Mouse (Mus musculus): ENCODE data around the gene Sparcl1. TPM values are rescaled to one million over a fixed set of nuclear protein-coding genes. Genes with fewer than 3 reads are reported as not detected.

Sparcl1 gene
- polyA plus RNA-seq, 1 experiment from 2014 or later: 68.2 TPM

DNA sequence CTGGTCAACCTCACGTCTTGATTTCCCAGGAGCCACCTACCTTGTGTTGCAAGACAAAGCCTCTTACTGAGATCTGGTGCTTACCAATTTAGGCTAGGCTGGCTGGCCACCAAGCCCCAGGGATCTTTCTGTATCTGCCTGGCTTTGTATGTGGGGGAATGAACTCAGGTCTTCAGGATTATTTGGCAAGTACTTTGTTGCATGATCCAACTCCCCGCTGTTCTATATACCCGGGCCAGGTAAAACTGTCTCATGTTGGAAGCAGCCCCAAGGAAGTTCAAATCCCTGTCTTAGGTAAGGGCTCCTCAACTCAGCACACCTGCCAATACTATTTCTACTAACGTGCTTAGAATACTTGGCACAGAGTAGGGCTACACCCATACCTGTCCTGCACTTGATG, 17.4 kb upstream of the Sparcl1 start:
- H3K36me3 ChIP-seq: no peaks in the 10 kb centered on the region
- H3K4me2 ChIP-seq: no peak overlapping the region
- H3K4me3 ChIP-seq (replicated peaks): no peak overlapping the region
- no peak overlapping the region for H3K9ac ChIP-seq
- no peaks in the 10 kb centered on the region for H3K27me3 ChIP-seq
- ATAC-seq (replicated peaks; ENCODE audit: low FRiP score): no peak
- no peak overlapping the region for H3K27ac ChIP-seq
- no peaks in the 10 kb centered on the region for H3K9me3 ChIP-seq (replicated peaks)
- 91% methylated on average over 4 of the region's 4 CpGs for WGBS
- peaks cover 12% of the 10 kb centered on the region for H3K4me1 ChIP-seq

DNA sequence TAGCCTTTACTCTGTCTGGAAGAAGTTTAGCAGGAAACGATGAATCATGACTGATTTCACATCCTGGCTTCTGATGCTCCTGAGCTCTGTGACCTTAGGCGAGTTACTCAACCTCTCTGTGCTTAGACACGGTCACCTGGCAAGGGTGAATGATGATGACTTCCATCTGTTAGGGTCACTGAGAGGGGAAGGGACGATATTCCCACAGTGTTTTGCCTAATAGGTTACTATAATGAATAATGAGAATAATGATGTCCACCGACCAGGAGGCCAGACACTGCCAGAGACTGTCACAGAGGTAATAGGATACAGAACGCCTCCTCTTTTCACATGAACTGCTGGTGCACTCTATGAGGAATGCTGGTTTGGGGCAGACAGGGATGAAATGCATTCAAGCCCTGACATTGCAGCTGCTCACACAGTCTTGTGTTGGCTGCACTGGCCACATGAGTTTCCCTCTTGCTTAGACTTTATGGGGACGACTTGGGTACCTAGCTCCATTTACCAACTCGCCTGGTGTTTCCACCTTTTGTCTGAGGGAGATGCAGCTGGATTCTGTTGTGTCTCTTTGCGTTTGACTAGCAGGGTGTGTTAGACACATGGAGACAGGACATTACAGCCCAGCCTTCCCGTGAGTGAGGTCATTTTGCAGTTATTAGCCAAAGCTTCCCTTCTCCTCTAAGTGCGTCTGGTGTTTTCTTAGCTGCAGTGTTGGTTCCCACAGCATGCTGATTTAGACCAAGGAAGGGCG, 14.9 kb upstream of the Sparcl1 start:
- H3K4me1 ChIP-seq: peaks cover 12% of the 10 kb centered on the region
- WGBS: 27% methylated on average over 12 of the region's 12 CpGs
- H3K27me3 ChIP-seq: no peaks in the 10 kb centered on the region
- no peaks in the 10 kb centered on the region for H3K36me3 ChIP-seq
- H3K27ac ChIP-seq: peak overlapping the region; percentile 55
- no peak overlapping the region for H3K9ac ChIP-seq
- ATAC-seq (replicated peaks; ENCODE audit: low FRiP score): peak; percentile 53; the same call in 1 of the 2 replicates
- H3K9me3 ChIP-seq (replicated peaks): no peaks in the 10 kb centered on the region
- H3K4me2 ChIP-seq: no peak overlapping the region
- H3K4me3 ChIP-seq (replicated peaks): no peak overlapping the region

DNA sequence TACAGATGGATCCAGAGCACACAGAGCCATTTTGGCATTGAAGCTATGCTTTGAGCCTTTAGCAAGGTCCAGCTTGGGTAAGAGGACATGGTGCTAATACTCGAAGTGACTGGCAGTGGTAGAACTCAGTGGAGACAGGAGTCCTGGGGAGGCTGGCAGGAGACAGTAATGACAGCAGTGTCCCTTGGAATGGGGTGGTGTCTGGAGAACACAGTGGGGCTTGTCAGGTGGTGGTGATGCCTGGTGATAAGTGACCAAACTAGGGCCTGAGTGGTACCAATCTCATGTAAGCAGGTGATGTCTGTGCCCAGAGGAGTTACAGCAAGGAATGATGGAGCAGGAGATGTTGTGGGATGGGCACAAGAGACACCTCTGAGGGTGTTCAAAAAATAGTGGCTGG, 13.8 kb upstream of the Sparcl1 start:
- 79% methylated on average over 1 of the region's 1 CpGs for WGBS
- H3K4me3 ChIP-seq (replicated peaks): no peak overlapping the region
- no peaks in the 10 kb centered on the region for H3K36me3 ChIP-seq
- H3K9ac ChIP-seq: no peak overlapping the region
- no peak overlapping the region for H3K4me2 ChIP-seq
- no peaks in the 10 kb centered on the region for H3K9me3 ChIP-seq (replicated peaks)
- H3K27ac ChIP-seq: no peak overlapping the region
- H3K27me3 ChIP-seq: no peaks in the 10 kb centered on the region
- H3K4me1 ChIP-seq: peaks cover 12% of the 10 kb centered on the region
- no peak for ATAC-seq (replicated peaks; ENCODE audit: low FRiP score)

DNA sequence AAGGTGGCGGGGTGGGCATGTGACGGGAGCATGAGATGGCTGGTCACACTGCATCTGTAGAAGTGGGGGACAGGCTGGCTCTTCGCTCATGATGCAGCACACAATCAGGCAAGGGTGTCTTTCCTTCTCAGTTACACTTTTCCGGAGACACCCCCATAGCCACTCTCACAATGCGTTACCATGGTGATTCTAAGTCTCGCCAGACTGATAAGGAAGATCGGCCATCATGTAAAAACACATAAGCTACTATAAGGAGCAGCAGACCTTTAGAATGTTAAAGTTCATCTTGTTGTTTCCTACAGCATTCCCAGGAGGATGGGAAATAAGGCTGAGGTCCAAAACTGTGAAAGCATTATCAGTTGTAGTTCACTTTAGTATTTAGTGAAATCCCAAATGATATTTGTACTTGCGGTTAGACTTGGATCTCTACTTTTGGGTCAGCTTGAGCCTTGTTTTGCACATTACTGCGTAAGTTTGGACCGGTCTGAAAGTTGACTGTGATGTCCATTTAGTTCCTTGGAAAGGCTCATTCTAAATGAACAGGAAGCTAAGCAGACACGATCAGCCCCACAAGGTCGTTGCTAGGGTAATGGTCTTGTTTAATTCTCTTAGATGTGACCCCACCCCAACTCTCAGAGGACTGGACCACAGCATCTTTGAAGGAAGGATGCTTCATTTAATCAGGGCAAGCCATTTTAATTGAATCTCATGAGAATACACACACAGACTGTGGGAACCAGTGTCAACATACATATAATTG, 13.2 kb upstream of the Sparcl1 start:
- H3K9me3 ChIP-seq (replicated peaks): no peaks in the 10 kb centered on the region
- ATAC-seq (replicated peaks; ENCODE audit: low FRiP score): no peak
- H3K4me1 ChIP-seq: peaks cover 12% of the 10 kb centered on the region
- WGBS: 80% methylated on average over 12 of the region's 12 CpGs
- H3K27ac ChIP-seq: no peak overlapping the region
- no peak overlapping the region for H3K4me3 ChIP-seq (replicated peaks)
- H3K36me3 ChIP-seq: no peaks in the 10 kb centered on the region
- no peaks in the 10 kb centered on the region for H3K27me3 ChIP-seq
- no peak overlapping the region for H3K4me2 ChIP-seq
- no peak overlapping the region for H3K9ac ChIP-seq

DNA sequence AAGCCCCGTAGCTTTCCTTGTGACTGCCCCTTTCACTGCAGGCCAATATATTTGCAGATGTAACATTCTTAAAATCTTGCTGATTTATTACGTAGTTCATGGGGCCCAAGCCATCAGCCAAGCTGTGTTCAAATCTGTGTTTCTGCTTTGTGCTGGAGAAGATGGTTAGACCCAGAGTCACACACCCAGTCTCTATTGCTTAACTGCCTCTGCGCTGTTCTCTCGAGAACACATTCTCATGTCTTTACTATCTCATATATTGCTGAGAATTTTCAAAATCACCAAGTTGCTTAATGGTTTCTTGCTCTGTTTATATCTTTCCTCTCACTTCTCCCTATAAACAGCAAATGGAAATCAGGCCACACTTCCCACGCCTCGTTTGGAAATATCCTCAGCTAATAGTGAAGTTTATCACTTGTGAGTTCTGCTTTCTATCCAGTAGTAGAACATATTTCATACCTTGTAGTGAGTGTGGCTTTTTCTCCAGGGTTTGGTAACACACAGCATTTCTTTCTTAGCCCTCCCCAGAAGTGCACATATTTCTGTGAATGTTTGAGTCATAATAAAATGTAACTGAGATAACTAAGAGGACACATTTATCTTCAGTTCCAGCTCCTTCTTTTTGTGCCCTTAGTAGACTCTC, 10.6 kb upstream of the Sparcl1 start:
- Histone ChIP-seq H3K9ac (no peak overlapping the region), H3K4me3 (replicated peaks) (no peak overlapping the region), H3K4me2 (no peak overlapping the region), H3K36me3 (no peaks in the 10 kb centered on the region), H3K27me3 (no peaks in the 10 kb centered on the region), H3K9me3 (replicated peaks) (no peaks in the 10 kb centered on the region), H3K27ac (no peak overlapping the region), H3K4me1 (peaks cover 12% of the 10 kb centered on the region)
- WGBS: 71% methylated on average over 6 of the region's 6 CpGs
- no peak for ATAC-seq (replicated peaks; ENCODE audit: low FRiP score)

DNA sequence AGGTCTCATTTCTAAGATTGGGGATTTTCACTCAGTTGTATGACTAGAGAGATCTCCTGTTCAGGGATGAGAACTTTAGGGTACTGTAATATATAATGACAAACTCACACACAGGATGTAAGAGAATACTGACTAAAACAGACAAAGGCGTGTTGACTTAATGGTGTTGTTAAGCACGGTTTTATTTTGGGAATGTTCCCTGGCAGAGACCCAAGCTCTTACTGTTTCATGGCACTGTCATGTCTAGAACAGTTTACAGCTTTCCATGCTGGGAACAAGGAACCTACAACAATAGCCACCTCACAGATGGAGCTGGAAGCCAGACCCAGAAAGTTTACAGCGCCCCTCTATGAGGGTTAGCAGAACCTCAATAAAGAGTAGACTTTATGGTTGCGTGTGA, 2.4 kb upstream of the Sparcl1 start:
- no peak overlapping the region for H3K4me2 ChIP-seq
- no peaks in the 10 kb centered on the region for H3K9me3 ChIP-seq (replicated peaks)
- no peak overlapping the region for H3K9ac ChIP-seq
- H3K4me3 ChIP-seq (replicated peaks): no peak overlapping the region
- no peaks in the 10 kb centered on the region for H3K36me3 ChIP-seq
- H3K27ac ChIP-seq: peak overlapping the region; percentile 49; the same call in 1 of the 2 replicates
- no peak for ATAC-seq (replicated peaks; ENCODE audit: low FRiP score)
- H3K27me3 ChIP-seq: no peaks in the 10 kb centered on the region
- peaks cover 35% of the 10 kb centered on the region for H3K4me1 ChIP-seq
- 77% methylated on average over 4 of the region's 4 CpGs for WGBS

DNA sequence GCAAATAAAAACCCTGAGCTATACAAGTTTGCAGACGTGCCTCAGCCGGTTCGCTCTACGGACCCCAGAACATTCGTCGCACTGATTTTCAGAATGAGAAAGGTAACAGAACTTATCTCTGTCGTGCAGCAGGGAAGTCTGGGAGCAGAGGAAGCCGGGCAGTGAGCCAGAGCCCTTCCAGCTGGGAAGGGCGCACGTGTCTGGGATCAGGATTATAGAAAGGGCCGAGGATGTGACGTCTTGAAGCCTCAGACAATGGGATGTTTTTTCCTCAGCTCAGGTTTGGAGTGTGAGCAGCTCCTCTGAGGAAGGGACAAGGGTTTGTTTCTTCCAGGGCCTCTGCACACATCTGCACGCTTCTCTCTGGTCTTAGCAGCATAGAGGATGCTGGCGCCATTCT, 1.6 kb upstream of the Sparcl1 start:
- ATAC-seq (replicated peaks; ENCODE audit: low FRiP score): peak; percentile 19; the same call in 1 of the 2 replicates
- H3K4me3 ChIP-seq (replicated peaks): no peak overlapping the region

DNA sequence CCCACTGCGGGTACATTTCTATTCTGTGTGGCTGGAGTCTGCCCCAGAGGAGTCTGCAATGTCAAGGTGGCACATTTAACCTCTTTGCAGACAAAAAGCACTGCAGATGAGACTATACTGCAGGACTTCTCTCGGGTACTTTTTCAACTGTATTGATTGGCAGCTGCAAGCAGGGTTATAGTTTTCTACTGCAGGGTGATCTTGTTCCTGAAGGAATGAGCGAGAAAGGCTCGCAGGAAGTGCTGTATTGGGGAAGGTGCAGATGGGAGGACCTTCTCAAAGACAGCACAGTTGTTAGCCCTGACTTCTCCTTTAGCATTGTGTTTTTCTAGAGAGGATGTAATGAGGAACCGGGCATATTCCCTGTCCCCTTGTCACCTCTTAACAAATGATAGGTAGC, 1.0 kb downstream of the Sparcl1 start:
- Histone ChIP-seq H3K4me3 (replicated peaks) (peak overlapping the region; percentile 21), H3K4me2 (peak overlapping the region; percentile 49), H3K9me3 (replicated peaks) (no peaks in the 10 kb centered on the region), H3K36me3 (no peaks in the 10 kb centered on the region), H3K27me3 (no peaks in the 10 kb centered on the region), H3K4me1 (peaks cover 63% of the 10 kb centered on the region), H3K9ac (peak overlapping the region; percentile 12; the same call in 1 of the 2 replicates), H3K27ac (peak overlapping the region; percentile 86)
- WGBS: 12% methylated on average over 5 of the region's 5 CpGs
- no peak for ATAC-seq (replicated peaks; ENCODE audit: low FRiP score)

More for the DNA sequence above, 1.6 kb upstream of the Sparcl1 start:
- H3K9me3 ChIP-seq (replicated peaks): no peaks in the 10 kb centered on the region
- no peak overlapping the region for H3K9ac ChIP-seq
- H3K27ac ChIP-seq: peak overlapping the region; percentile 78
- no peaks in the 10 kb centered on the region for H3K27me3 ChIP-seq
- no peaks in the 10 kb centered on the region for H3K36me3 ChIP-seq
- WGBS: 60% methylated on average over 14 of the region's 14 CpGs
- H3K4me2 ChIP-seq: no peak overlapping the region
- peaks cover 41% of the 10 kb centered on the region for H3K4me1 ChIP-seq

DNA sequence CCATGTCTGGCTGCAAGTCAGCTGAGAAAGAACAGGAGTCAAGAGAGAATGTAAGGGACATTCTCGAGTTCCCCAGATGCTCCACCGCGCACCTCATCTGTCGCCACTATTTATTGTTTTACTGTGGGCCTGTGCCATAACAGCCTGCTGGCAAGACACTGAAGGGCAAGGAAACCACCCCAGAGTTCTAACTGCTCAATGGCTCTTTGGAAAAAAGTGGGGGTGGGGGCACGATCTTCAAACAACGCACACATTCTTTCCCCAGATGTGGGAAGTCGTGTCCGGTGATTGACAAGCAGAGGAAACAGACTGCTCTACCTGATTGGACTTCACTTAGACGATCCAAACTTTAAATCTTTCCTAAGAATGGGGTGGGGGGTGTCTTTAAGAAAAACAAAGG, 1.5 kb downstream of the Sparcl1 start:
- ATAC-seq (replicated peaks; ENCODE audit: low FRiP score): no peak
- Histone ChIP-seq H3K9ac (peak overlapping the region; percentile 12; the same call in 1 of the 2 replicates), H3K4me1 (peaks cover 63% of the 10 kb centered on the region), H3K4me3 (replicated peaks) (peak overlapping the region; percentile 21), H3K27ac (peak overlapping the region; percentile 86), H3K27me3 (no peaks in the 10 kb centered on the region), H3K4me2 (peak overlapping the region; percentile 49), H3K36me3 (no peaks in the 10 kb centered on the region), H3K9me3 (replicated peaks) (no peaks in the 10 kb centered on the region)
- 6% methylated on average over 9 of the region's 9 CpGs for WGBS

DNA sequence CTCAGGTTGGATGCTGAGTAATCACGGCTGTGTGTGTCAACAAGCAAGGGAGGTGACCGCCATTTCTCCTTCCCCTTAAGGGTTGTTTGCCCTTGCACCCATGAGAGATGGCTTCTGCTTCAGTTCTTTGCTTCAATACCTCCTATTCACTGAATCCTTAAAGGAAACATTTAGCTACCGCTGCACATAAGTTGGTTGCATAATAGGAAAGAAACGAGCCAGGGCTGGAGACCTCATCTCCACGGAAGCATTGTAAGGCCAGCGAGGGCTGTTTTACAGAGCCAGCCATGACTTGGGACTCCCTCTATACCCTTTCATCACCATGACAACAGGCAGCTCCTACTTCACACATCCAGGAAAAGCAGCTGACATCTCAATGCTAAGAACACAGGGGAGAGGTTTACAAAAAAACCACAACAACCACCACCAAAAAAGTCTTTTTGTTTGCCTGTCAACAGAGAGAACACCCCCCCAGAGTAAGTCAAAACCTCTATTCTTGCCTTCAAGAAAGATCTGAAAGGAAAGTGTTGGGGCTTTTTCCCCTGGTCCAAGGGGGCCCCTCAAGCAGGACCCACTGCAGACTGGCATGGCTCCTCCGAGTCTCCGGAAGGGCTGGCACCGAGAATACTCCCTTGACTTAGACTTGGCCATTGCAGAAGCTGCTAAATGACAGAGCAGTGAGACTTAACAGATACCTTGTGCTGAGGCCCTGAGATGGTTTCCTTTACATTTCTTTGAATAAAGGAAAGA, 3.2 kb downstream of the Sparcl1 start:
- peak overlapping the region; percentile 86 for H3K27ac ChIP-seq
- no peaks in the 10 kb centered on the region for H3K9me3 ChIP-seq (replicated peaks)
- peaks cover 63% of the 10 kb centered on the region for H3K4me1 ChIP-seq
- ATAC-seq (replicated peaks; ENCODE audit: low FRiP score): no peak
- H3K9ac ChIP-seq: no peak overlapping the region
- no peaks in the 10 kb centered on the region for H3K36me3 ChIP-seq
- no peaks in the 10 kb centered on the region for H3K27me3 ChIP-seq
- H3K4me3 ChIP-seq (replicated peaks): no peak overlapping the region
- 32% methylated on average over 9 of the region's 9 CpGs for WGBS
- H3K4me2 ChIP-seq: 0 out of 2 replicates have a peak overlapping the region, but pooled peaks have one; percentile 24

DNA sequence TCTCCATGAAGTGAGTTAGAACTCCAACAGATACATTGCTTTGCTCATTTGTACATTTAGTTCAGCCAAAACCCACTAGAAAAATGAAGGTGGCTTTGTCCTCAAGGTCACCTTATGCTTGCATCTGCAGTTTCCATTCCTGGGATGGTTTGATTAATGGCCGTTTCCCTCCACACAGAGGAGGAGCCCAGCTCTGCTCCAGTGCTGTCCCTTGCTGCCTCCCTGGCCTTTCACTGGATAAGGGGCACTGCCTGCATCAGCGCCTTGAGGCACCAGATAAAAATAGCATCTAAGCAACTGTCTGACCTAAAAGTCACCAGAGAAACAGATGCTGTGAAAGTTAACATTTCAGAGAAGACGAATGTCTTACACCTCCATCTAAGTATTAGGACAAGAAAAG, 4.0 kb downstream of the Sparcl1 start:
- 18% methylated on average over 3 of the region's 3 CpGs for WGBS
- no peaks in the 10 kb centered on the region for H3K36me3 ChIP-seq
- H3K9me3 ChIP-seq (replicated peaks): no peaks in the 10 kb centered on the region
- peak overlapping the region; percentile 86 for H3K27ac ChIP-seq
- H3K27me3 ChIP-seq: no peaks in the 10 kb centered on the region
- H3K4me2 ChIP-seq: peak overlapping the region; percentile 51
- H3K9ac ChIP-seq: no peak overlapping the region
- H3K4me3 ChIP-seq (replicated peaks): no peak overlapping the region
- peaks cover 57% of the 10 kb centered on the region for H3K4me1 ChIP-seq
- peak; percentile 82 for ATAC-seq (replicated peaks; ENCODE audit: low FRiP score)
